Mouse (Mus musculus): ENCODE measurements around the gene Atp1b1.

Gene Atp1b1

DNA sequence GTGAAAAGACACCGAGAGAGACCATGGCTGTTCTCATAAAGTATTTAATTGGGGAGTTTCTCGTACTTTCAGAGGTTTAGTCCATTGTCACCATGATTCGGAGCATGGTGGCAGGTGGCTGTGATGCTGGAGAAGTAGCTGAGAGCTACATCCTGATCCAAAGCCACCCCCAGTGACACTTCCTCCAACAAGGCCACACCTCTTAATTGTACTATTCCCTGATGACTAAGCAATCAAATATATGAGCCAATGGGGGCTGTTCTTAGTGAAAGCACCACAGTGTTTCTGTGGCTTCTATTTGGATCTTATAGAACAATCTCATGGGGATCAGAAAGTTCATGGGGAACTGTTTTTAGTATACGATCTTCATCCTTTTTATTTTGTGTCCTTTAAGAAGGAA is 68.4 kb downstream of the Atp1b1 start:
- DNase-seq (ENCODE audit: low read depth) = no peak

Measured in naive thymus-derived CD4-positive, alpha-beta T cell, adult 2 months (primary cell).